Mouse (Mus musculus) neural tube, embryonic 13.5 days (tissue): ENCODE results near the gene Camkk2. TPM values are rescaled to one million over a fixed set of nuclear protein-coding genes. Genes with fewer than 3 reads are reported as not detected.

Experiments used
- ATAC-seq: fragments of 200-750 bp; cut with Nextera tagmentation; 2 replicates; pipeline ENCODE4 v1.8.0; 2017; ENCODE audit warnings: low read depth, mild to moderate bottlenecking, moderate TSS enrichment, moderate library complexity
- H3K27ac ChIP-seq: fragments of 300-500 bp; sonication (generic); replicated peaks from 2 replicates; pipeline ENCODE4 v1.5.1; 2015; ENCODE audit warnings: moderate library complexity, mild to moderate bottlenecking, inconsistent platforms
- H3K27me3 ChIP-seq: fragments of 300-500 bp; sonication (generic); 2 replicates; pipeline ENCODE4 v1.6.1; 2015; ENCODE audit warnings: mild to moderate bottlenecking, inconsistent platforms
- H3K36me3 ChIP-seq: fragments of 300-500 bp; sonication (generic); 2 replicates; pipeline ENCODE4 v1.6.1; 2015; ENCODE audit warnings: mild to moderate bottlenecking, inconsistent platforms
- H3K4me1 ChIP-seq: fragments of 300-500 bp; sonication (generic); replicated peaks from 2 replicates; pipeline ENCODE4 v1.6.1; 2015; ENCODE audit warnings: inconsistent platforms
- H3K4me2 ChIP-seq: fragments of 300-500 bp; sonication (generic); 2 replicates; pipeline ENCODE4 v1.6.1; 2015; ENCODE audit warnings: inconsistent platforms, mild to moderate bottlenecking, moderate library complexity
- H3K4me3 ChIP-seq: fragments of 300-500 bp; sonication (generic); 2 replicates; pipeline ENCODE4 v1.5.1; 2015; ENCODE audit warnings: mild to moderate bottlenecking, inconsistent platforms
- H3K9ac ChIP-seq: fragments of 300-500 bp; sonication (generic); 2 replicates; pipeline ENCODE4 v1.6.1; 2015; ENCODE audit warnings: moderate library complexity, mild to moderate bottlenecking, inconsistent platforms
- H3K9me3 ChIP-seq: fragments of 300-500 bp; sonication (generic); 2 replicates; pipeline ENCODE4 v1.6.1; 2016; ENCODE audit warnings: inconsistent platforms
- WGBS: fragments of 180-500 bp; shearing (Covaris S2); methylation state at CpG from one replicate; pipeline ENCODE4 v1.1.7; 2015; 5-methylcytosine and 5-hydroxymethylcytosine counted together
- polyA plus RNA-seq: library from polyadenylated mRNA; unstranded; fragments of >200 nt; fragmentation: Nextera tagmentation; extraction: Ambion mirVana; gene quantifications from 2 replicates; pipeline ENCODE4 v1.2.1, GENCODE M21; 2015

Gene Camkk2
- polyA plus RNA-seq, 1 experiment from 2014 or later = 55.4 TPM

GRCm38 (mm10) chr5:122763271-122764031, 15.8 kb downstream of the Camkk2 start:
- peaks cover 48% of the 10 kb centered on the region for H3K36me3 ChIP-seq
- no peak overlapping the region for H3K4me2 ChIP-seq
- H3K4me1 ChIP-seq = 0 out of 2 replicates have a peak, but pooled peaks cover 5% of the 10 kb centered on the region
- no peaks in the 10 kb centered on the region for H3K9me3 ChIP-seq
- 85% methylated on average over 29 of the region's 29 CpGs for WGBS
- no peak overlapping the region for H3K4me3 ChIP-seq
- H3K27ac ChIP-seq = no peak overlapping the region
- ATAC-seq = no peak
- H3K27me3 ChIP-seq = no peaks in the 10 kb centered on the region
- no peak overlapping the region for H3K9ac ChIP-seq

- H3K4me2 ChIP-seq = no peak overlapping the region
- 0 out of 2 replicates have a peak, but pooled peaks cover 5% of the 10 kb centered on the region for H3K4me1 ChIP-seq
- H3K27ac ChIP-seq = no peak overlapping the region
- no peaks in the 10 kb centered on the region for H3K9me3 ChIP-seq
- H3K9ac ChIP-seq = no peak overlapping the region
- H3K27me3 ChIP-seq = no peaks in the 10 kb centered on the region
- no peak for ATAC-seq
- WGBS = 95% methylated on average over 7 of the region's 7 CpGs
- no peak overlapping the region for H3K4me3 ChIP-seq
- peaks cover 80% of the 10 kb centered on the region for H3K36me3 ChIP-seq
Observed at GRCm38 (mm10) chr5:122756680-122757079, 22.5 kb downstream of the Camkk2 start.

- H3K4me2 ChIP-seq = no peak overlapping the region
- H3K4me1 ChIP-seq = 0 out of 2 replicates have a peak, but pooled peaks cover 4% of the 10 kb centered on the region
- H3K4me3 ChIP-seq = no peak overlapping the region
- no peak overlapping the region for H3K9ac ChIP-seq
- H3K27ac ChIP-seq = no peak overlapping the region
- WGBS = 49% methylated on average over 6 of the region's 6 CpGs
- H3K36me3 ChIP-seq = peaks cover 84% of the 10 kb centered on the region
- no peaks in the 10 kb centered on the region for H3K9me3 ChIP-seq
- no peak for ATAC-seq
- no peaks in the 10 kb centered on the region for H3K27me3 ChIP-seq
Observed at GRCm38 (mm10) chr5:122756144-122756543, 23.1 kb downstream of the Camkk2 start.

GRCm38 (mm10) chr5:122755620-122756019, 23.6 kb downstream of the Camkk2 start:
- Histone ChIP-seq H3K9me3 (no peaks in the 10 kb centered on the region), H3K27ac (no peak overlapping the region), H3K4me3 (no peak overlapping the region), H3K4me1 (no peaks in the 10 kb centered on the region), H3K4me2 (no peak overlapping the region), H3K27me3 (no peaks in the 10 kb centered on the region), H3K9ac (no peak overlapping the region), H3K36me3 (peaks cover 84% of the 10 kb centered on the region)
- WGBS = 97% methylated on average over 4 of the region's 4 CpGs
- ATAC-seq = no peak

- Histone ChIP-seq H3K27ac (no peak overlapping the region), H3K9me3 (no peaks in the 10 kb centered on the region), H3K36me3 (peaks cover 89% of the 10 kb centered on the region), H3K4me3 (no peak overlapping the region), H3K9ac (no peak overlapping the region), H3K4me1 (no peaks in the 10 kb centered on the region), H3K4me2 (no peak overlapping the region), H3K27me3 (no peaks in the 10 kb centered on the region)
- no peak for ATAC-seq
- WGBS = 92% methylated on average over 16 of the region's 16 CpGs
Observed at GRCm38 (mm10) chr5:122754477-122754876, 24.7 kb downstream of the Camkk2 start.

GRCm38 (mm10) chr5:122747950-122748349, 31.3 kb downstream of the Camkk2 start:
- Histone ChIP-seq H3K36me3 (peaks cover 85% of the 10 kb centered on the region), H3K9ac (no peak overlapping the region), H3K4me2 (no peak overlapping the region), H3K9me3 (no peaks in the 10 kb centered on the region), H3K4me1 (no peaks in the 10 kb centered on the region), H3K4me3 (no peak overlapping the region), H3K27ac (no peak overlapping the region), H3K27me3 (no peaks in the 10 kb centered on the region)
- 81% methylated on average over 7 of the region's 7 CpGs for WGBS
- no peak for ATAC-seq

GRCm38 (mm10) chr5:122743880-122744422, 35.3 kb downstream of the Camkk2 start:
- H3K27ac ChIP-seq = no peak overlapping the region
- peaks cover 93% of the 10 kb centered on the region for H3K36me3 ChIP-seq
- H3K4me3 ChIP-seq = no peak overlapping the region
- no peaks in the 10 kb centered on the region for H3K9me3 ChIP-seq
- H3K4me2 ChIP-seq = no peak overlapping the region
- WGBS = 86% methylated on average over 13 of the region's 13 CpGs
- no peak overlapping the region for H3K9ac ChIP-seq
- no peak for ATAC-seq
- no peaks in the 10 kb centered on the region for H3K27me3 ChIP-seq
- H3K4me1 ChIP-seq = no peaks in the 10 kb centered on the region

- Histone ChIP-seq H3K9ac (no peak overlapping the region), H3K9me3 (no peaks in the 10 kb centered on the region), H3K27ac (no peak overlapping the region), H3K4me3 (no peak overlapping the region), H3K4me2 (no peak overlapping the region), H3K4me1 (0 out of 2 replicates have a peak, but pooled peaks cover 4% of the 10 kb centered on the region), H3K27me3 (no peaks in the 10 kb centered on the region), H3K36me3 (peaks cover 61% of the 10 kb centered on the region)
- WGBS = 91% methylated on average over 15 of the region's 15 CpGs
- ATAC-seq = no peak
Observed at GRCm38 (mm10) chr5:122736761-122737160, 42.4 kb downstream of the Camkk2 start.

- Histone ChIP-seq H3K27me3 (no peaks in the 10 kb centered on the region), H3K36me3 (peaks cover 52% of the 10 kb centered on the region), H3K4me3 (no peak overlapping the region), H3K4me1 (0 out of 2 replicates have a peak, but pooled peaks cover 4% of the 10 kb centered on the region), H3K9me3 (no peaks in the 10 kb centered on the region), H3K4me2 (no peak overlapping the region), H3K27ac (no peak overlapping the region), H3K9ac (no peak overlapping the region)
- WGBS = 85% methylated on average over 7 of the region's 7 CpGs
- no peak for ATAC-seq
Observed at GRCm38 (mm10) chr5:122735853-122736252, 43.4 kb downstream of the Camkk2 start.

GRCm38 (mm10) chr5:122733881-122734280, 45.3 kb downstream of the Camkk2 start:
- no peak for ATAC-seq
- WGBS = 68% methylated on average over 17 of the region's 17 CpGs
- no peak overlapping the region for H3K4me3 ChIP-seq
- no peaks in the 10 kb centered on the region for H3K27me3 ChIP-seq
- no peaks in the 10 kb centered on the region for H3K9me3 ChIP-seq
- no peak overlapping the region for H3K9ac ChIP-seq
- peaks cover 37% of the 10 kb centered on the region for H3K36me3 ChIP-seq
- H3K4me1 ChIP-seq = 0 out of 2 replicates have a peak, but pooled peaks cover 4% of the 10 kb centered on the region
- no peak overlapping the region for H3K27ac ChIP-seq
- no peak overlapping the region for H3K4me2 ChIP-seq

GRCm38 (mm10) chr5:122731991-122732673, 47.1 kb downstream of the Camkk2 start:
- WGBS = 65% methylated on average over 15 of the region's 15 CpGs

GRCm38 (mm10) chr5:122731321-122731720, 47.9 kb downstream of the Camkk2 start:
- H3K36me3 ChIP-seq = peaks cover 31% of the 10 kb centered on the region
- H3K4me2 ChIP-seq = no peak overlapping the region
- ATAC-seq = no peak
- 69% methylated on average over 8 of the region's 8 CpGs for WGBS
- H3K9me3 ChIP-seq = no peaks in the 10 kb centered on the region
- H3K4me1 ChIP-seq = peaks cover 8% of the 10 kb centered on the region; the same call in 1 of the 2 replicates
- 0 out of 2 replicates have a peak overlapping the region, but pooled peaks have one; percentile 38 for H3K27ac ChIP-seq
- H3K4me3 ChIP-seq = no peak overlapping the region
- H3K27me3 ChIP-seq = no peaks in the 10 kb centered on the region
- no peak overlapping the region for H3K9ac ChIP-seq

More at GRCm38 (mm10) chr5:122731991-122732673, 47.1 kb downstream of the Camkk2 start:
- Histone ChIP-seq H3K4me1 (0 out of 2 replicates have a peak, but pooled peaks cover 4% of the 10 kb centered on the region), H3K9me3 (no peaks in the 10 kb centered on the region), H3K27me3 (no peaks in the 10 kb centered on the region), H3K4me2 (no peak overlapping the region), H3K9ac (no peak overlapping the region), H3K4me3 (no peak overlapping the region), H3K36me3 (peaks cover 39% of the 10 kb centered on the region), H3K27ac (0 out of 2 replicates have a peak overlapping the region, but pooled peaks have one; percentile 38)
- ATAC-seq = no peak
